Mouse (Mus musculus) CH12.LX (cell line): ENCODE measurements at regions not wholly inside any gene's neighbourhood (a gene's known extent, or its start where the extent isn't known, plus 50 kb on each side); places are given as distances from the start of the nearest gene placed in this dataset.
A peak's percentile ranks its signal among the peaks of the same experiment; 100 is the strongest.

Source experiments
- DNase-seq: peaks from one replicate; pipeline ENCODE4 v3.0.0-alpha.2; 2013; ENCODE audit errors: extremely low read depth
- H3K27ac ChIP-seq: 2 replicates; pipeline ENCODE4 v1.5.1; 2012; ENCODE audit warnings: low read depth, mild to moderate bottlenecking, control low read depth, moderate library complexity; ENCODE audit not compliant: insufficient read depth
- H3K27me3 ChIP-seq: replicated peaks from 2 replicates; pipeline ENCODE3; 2012; ENCODE audit warnings: inconsistent platforms
- H3K36me3 ChIP-seq, 2 experiments: replicated peaks in 1 of 2; 2 replicates each; pipeline versions ENCODE3 to v1.6.1; 2012; ENCODE audit warnings: inconsistent platforms in 1 of 2, low read length in 1 of 2, mild to moderate bottlenecking in 1 of 2, mixed read lengths in 1 of 2, moderate library complexity in 1 of 2; ENCODE audit not compliant: control insufficient read depth in 1 of 2, insufficient read depth in 1 of 2
- H3K4me1 ChIP-seq, 2 experiments: 2 replicates each; pipeline ENCODE4 v1.6.1; 2012; ENCODE audit warnings: inconsistent platforms in 1 of 2, moderate library complexity in 1 of 2; ENCODE audit not compliant: insufficient read depth in 2 of 2, control insufficient read depth in 1 of 2
- H3K4me2 ChIP-seq: 2 replicates; pipeline ENCODE4 v1.6.1; 2012; ENCODE audit warnings: low read depth, mild to moderate bottlenecking, control low read depth; ENCODE audit not compliant: poor library complexity, insufficient read depth, severe bottlenecking
- H3K4me3 ChIP-seq, 3 experiments: fragments of 150-350 bp in 1 of 3; sonication (generic) in 1 of 3; replicated peaks in 1 of 3; 2 replicates each; pipeline versions ENCODE3 to v1.5.1; 2011 to 2012; ENCODE audit warnings: low read depth in 2 of 3, low read length in 2 of 3, mild to moderate bottlenecking in 2 of 3, moderate library complexity in 2 of 3, control low read depth in 1 of 3, improper control_type of control experiment in 1 of 3, inconsistent platforms in 1 of 3, mixed read lengths in 1 of 3; ENCODE audit not compliant: poor library complexity in 1 of 3
- H3K79me2 ChIP-seq: replicated peaks from 2 replicates; pipeline ENCODE4 v1.6.1; 2012; ENCODE audit warnings: mild to moderate bottlenecking, moderate library complexity; ENCODE audit not compliant: control insufficient read depth, poor library complexity, insufficient read depth, severe bottlenecking; ENCODE audit errors: extremely low read depth
- H3K9ac ChIP-seq: 2 replicates; pipeline ENCODE4 v1.6.1; 2012; ENCODE audit warnings: low read depth, mild to moderate bottlenecking, control low read depth, moderate library complexity; ENCODE audit not compliant: insufficient read depth
- H3K9me3 ChIP-seq: replicated peaks from 2 replicates; pipeline ENCODE3; 2012; ENCODE audit warnings: low read length, inconsistent platforms, mixed read lengths
- BHLHE40 ChIP-seq: IDR thresholded peaks from 2 replicates; pipeline ENCODE4 v1.6.1; 2011; ENCODE audit warnings: mild to moderate bottlenecking, low read depth, low read length, improper control_type of control experiment
- CTCF ChIP-seq, 2 experiments: IDR thresholded peaks in 1 of 2; conservative IDR thresholded peaks in 1 of 2; 2 replicates each; pipeline ENCODE4 v1.5.1; 2011 to 2012; ENCODE audit warnings: low read depth in 2 of 2, low read length in 2 of 2, improper control_type of control experiment in 1 of 2, inconsistent platforms in 1 of 2, mild to moderate bottlenecking in 1 of 2, moderate library complexity in 1 of 2
- EP300 ChIP-seq: IDR thresholded peaks from 2 replicates; pipeline ENCODE4 v1.6.1; 2011; ENCODE audit warnings: low read length, improper control_type of control experiment
- ETS1 ChIP-seq: conservative IDR thresholded peaks from 2 replicates; pipeline ENCODE4 v1.6.1; 2012; ENCODE audit warnings: low read depth, mild to moderate bottlenecking, inconsistent platforms, low read length, improper control_type of control experiment, moderate library complexity
- HCFC1 ChIP-seq: IDR thresholded peaks from 2 replicates; pipeline ENCODE4 v1.6.1; 2012; ENCODE audit warnings: low read depth, mild to moderate bottlenecking, inconsistent platforms, low read length, improper control_type of control experiment
- IRF4 ChIP-seq: IDR thresholded peaks from 2 replicates; pipeline ENCODE4 v1.6.1; 2014; ENCODE audit warnings: low read depth, mild to moderate bottlenecking, inconsistent platforms, low read length, improper control_type of control experiment
- JUN ChIP-seq: IDR thresholded peaks from 2 replicates; pipeline ENCODE4 v1.6.1; 2011; ENCODE audit warnings: low read depth, mild to moderate bottlenecking, low read length, improper control_type of control experiment, moderate library complexity; ENCODE audit not compliant: insufficient read depth
- MAFK ChIP-seq: IDR thresholded peaks from 2 replicates; pipeline ENCODE4 v1.6.1; 2011; ENCODE audit warnings: low read length, improper control_type of control experiment; ENCODE audit not compliant: insufficient replicate concordance
- MAZ ChIP-seq: IDR thresholded peaks from 2 replicates; pipeline ENCODE4 v1.6.1; 2012; ENCODE audit warnings: low read depth, mild to moderate bottlenecking, inconsistent platforms, low read length, improper control_type of control experiment, moderate library complexity
- MXI1 ChIP-seq: IDR thresholded peaks from 2 replicates; pipeline ENCODE4 v1.6.1; 2011; ENCODE audit warnings: mild to moderate bottlenecking, low read depth, low read length, improper control_type of control experiment
- NELFE ChIP-seq: IDR thresholded peaks from 2 replicates; pipeline ENCODE4 v1.6.1; 2011; ENCODE audit warnings: low read depth, low read length, improper control_type of control experiment
- SIN3A ChIP-seq: IDR thresholded peaks from 2 replicates; pipeline ENCODE4 v1.6.1; 2012; ENCODE audit warnings: low read length, improper control_type of control experiment, inconsistent platforms
- SMC3 ChIP-seq: IDR thresholded peaks from 2 replicates; pipeline ENCODE4 v1.6.1; 2011; ENCODE audit warnings: low read depth, low read length, improper control_type of control experiment
- TCF12 ChIP-seq: IDR thresholded peaks from 2 replicates; pipeline ENCODE4 v1.6.1; 2014; ENCODE audit warnings: low read depth, mild to moderate bottlenecking, inconsistent platforms, low read length, improper control_type of control experiment
- USF2 ChIP-seq: conservative IDR thresholded peaks from 2 replicates; pipeline ENCODE4 v1.6.1; 2011; ENCODE audit warnings: low read depth, low read length, improper control_type of control experiment
- ZNF384 ChIP-seq: IDR thresholded peaks from 2 replicates; pipeline ENCODE4 v1.6.1; 2012; ENCODE audit warnings: low read depth, low read length, improper control_type of control experiment, inconsistent platforms
- dilution Hi-C: fragments of 300-500 bp; cut with MboI; formaldehyde crosslinking; loops from 2 replicates; pipeline ENCODE4 v1.14.3; 2020; ENCODE audit warnings: low sequenced_read_pairs; ENCODE audit not compliant: extremely low pct_unique_long_range_greater_than_20kb, extremely low pct_ligation_motif_present
- in situ Hi-C: fragments of 300-500 bp; cut with MboI; formaldehyde crosslinking; loops from 3 replicates; pipeline ENCODE4 v1.14.3; 2019; ENCODE audit warnings: low sequenced_read_pairs, low pct_ligation_motif_present, low pct_unique_long_range_greater_than_20kb, mixed read lengths

DNA sequence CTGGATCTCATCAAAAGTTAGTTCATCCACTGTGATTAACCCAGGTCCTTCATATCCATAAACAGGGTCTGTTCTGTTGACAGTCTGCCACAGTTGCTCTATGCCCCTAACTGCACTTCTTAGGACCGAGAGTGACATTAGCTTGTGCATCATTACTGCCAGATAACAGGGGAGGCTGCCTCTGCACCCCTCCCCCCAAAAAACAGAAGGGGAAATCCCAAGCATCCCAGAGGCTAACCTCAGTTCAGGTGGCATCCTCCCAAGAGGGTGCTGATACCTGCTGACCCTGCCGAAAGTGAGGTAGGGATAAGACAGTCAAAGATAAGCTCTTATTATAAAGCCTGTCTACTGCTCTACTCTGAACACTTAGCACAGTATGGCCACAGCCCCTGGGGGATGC is 87.3 kb downstream of the Rplp1 start:
- Histone ChIP-seq H3K27ac (no peak overlapping the region), H3K4me2 (no peak overlapping the region), H3K36me3 (no peaks in the 10 kb centered on the region), H3K79me2 (no peaks in the 10 kb centered on the region), H3K9ac (no peak overlapping the region), H3K27me3 (no peaks in the 10 kb centered on the region), H3K9me3 (peaks cover 3% of the 10 kb centered on the region), H3K4me3 (no peak overlapping the region), H3K4me1 (peaks cover 24 to 58% of the 10 kb centered on the region in 2 experiments)
- TF ChIP-seq IRF4 = no peak
- no peak for TF ChIP-seq MAZ
- TF ChIP-seq SMC3 = no peak
- TF ChIP-seq HCFC1 = no peak
- peak; percentile 46; the same call in 1 of the 2 replicates for TF ChIP-seq BHLHE40
- no peak for TF ChIP-seq NELFE
- no peak for TF ChIP-seq USF2
- TF ChIP-seq MXI1 = no peak
- peak; percentile 32; the same call in 1 of the 2 replicates for TF ChIP-seq TCF12
- TF ChIP-seq JUN = no peak
- peak; percentile 76; the same call in 1 of the 2 replicates for TF ChIP-seq EP300
- no peak for TF ChIP-seq MAFK
- in situ Hi-C loops = loop anchor here (10.0 to 25.0 kb wide), 2 partner anchors 122 to 465 kb away; partner anchors contain the start of gene Tle3
- dilution Hi-C loops = no loop called here
- peak; percentile 71 for DNase-seq

DNA sequence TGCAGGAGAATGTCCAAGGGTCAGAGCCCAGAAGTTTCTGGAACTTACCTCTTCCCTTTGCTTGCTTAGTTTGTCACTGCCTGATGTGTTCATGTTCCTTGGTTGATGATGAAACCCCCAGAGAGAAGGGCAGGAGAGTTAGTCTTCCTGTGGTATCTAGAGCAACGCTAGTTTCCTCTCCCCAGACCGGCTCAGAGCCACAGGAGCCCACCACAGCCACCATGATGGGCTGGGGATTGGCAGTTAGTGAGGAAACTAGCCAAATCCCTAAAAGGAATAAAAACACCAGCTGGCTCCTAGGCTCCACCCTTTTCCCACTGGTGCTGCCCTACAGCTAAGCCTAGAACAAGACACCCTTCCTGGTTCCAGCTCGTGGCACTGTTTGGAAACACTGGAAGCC is 87.9 kb downstream of the Rplp1 start:
- Histone ChIP-seq H3K9ac (no peak overlapping the region), H3K27me3 (no peaks in the 10 kb centered on the region), H3K79me2 (no peaks in the 10 kb centered on the region)
- TF ChIP-seq SIN3A = no peak
- TF ChIP-seq CTCF (conservative IDR thresholded peaks at IDR 0.05 in 1 of 2, IDR thresholded peaks at IDR 0.05 in 1 of 2; ENCODE audit: low read depth in 2 of 2, low read length in 2 of 2) = no peak
- TF ChIP-seq ZNF384 = peak; percentile 26; the same call in 1 of the 2 replicates
- TF ChIP-seq TCF12 = no peak
- no peak for TF ChIP-seq ETS1
- TF ChIP-seq EP300 = no peak
- TF ChIP-seq, all 38 proteins: peak for 1
- peak; percentile 36 for DNase-seq
- Histone ChIP-seq H3K4me2 (no peak overlapping the region), H3K4me1 (peaks cover 19 to 52% of the 10 kb centered on the region in 2 experiments), H3K9me3 (peaks cover 3% of the 10 kb centered on the region), H3K27ac (no peak overlapping the region), H3K4me3 (no peak overlapping the region), H3K36me3 (no peaks in the 10 kb centered on the region)
- in situ Hi-C loops (loop anchor here (10.0 to 25.0 kb wide), 2 partner anchors 122 to 464 kb away; partner anchors contain the start of gene Tle3), dilution Hi-C loops (no loop called here)
